22 mouse cellular contexts compared by ENCODE assay signal in genomic region chr13:26350510-26350909, GRCm38 (mm10).
DNase-seq lines count a peak whose midpoint lies in the region; ATAC-seq lines count a peak whose summit lies in the region.
"Had no signal": no experiment of that assay in that cellular context is flagged by ENCODE, and none has a peak within 500 bp of the region (broad histone marks: within the 10 kb centered on the region; RNA-seq: fewer than 3 reads in every experiment).

No protein-coding gene starts in this region.

- DNase-seq in heart, adult 11 months = peak; percentile 71
- DNase-seq in lung, postnatal 14 days = peak; percentile 34
- DNase-seq in adipocyte (ENCODE audit: low spot score) = no peak
- DNase-seq in kidney, postnatal 25 days = no peak
- DNase-seq in gastrocnemius, adult 18-20 months (ENCODE audit: low spot score) = no peak
- DNase-seq: adrenal gland, adult 2 months; adrenal gland, postnatal 25 days; cerebellum, adult 18-20 months; cerebellum, adult 9-11 months; forebrain, postnatal 0 days; gastrocnemius, adult 2 months; gastrocnemius, postnatal 25 days; heart, postnatal 10 days; heart, postnatal 4 days had no signal

- H3K27me3 ChIP-seq in heart, embryonic 11.5 days (ENCODE audit: control insufficient read depth, insufficient read depth, low read length) = no peaks in the 10 kb centered on the region
- no peaks in the 10 kb centered on the region for H3K27me3 ChIP-seq in lung, embryonic 15.5 days
- H3K27me3 ChIP-seq: forebrain, embryonic 13.5 days; hindbrain, embryonic 13.5 days; Patski had no signal

- no peak overlapping the region for H3K4me2 ChIP-seq in heart, embryonic 11.5 days
- H3K4me2 ChIP-seq in lung, embryonic 15.5 days = no peak overlapping the region
- H3K4me2 ChIP-seq: forebrain, embryonic 13.5 days; hindbrain, embryonic 13.5 days had no signal

- no peaks in the 10 kb centered on the region for H3K4me1 ChIP-seq in heart, embryonic 11.5 days (ENCODE audit: control insufficient read depth, insufficient read depth, low read length)
- no peaks in the 10 kb centered on the region for H3K4me1 ChIP-seq in lung, embryonic 15.5 days
- H3K4me1 ChIP-seq: embryonic facial prominence, embryonic 10.5 days; forebrain, embryonic 13.5 days; hindbrain, embryonic 13.5 days had no signal

- no peak overlapping the region for H3K9ac ChIP-seq in heart, embryonic 11.5 days (ENCODE audit: low read depth, low read length)
- H3K9ac ChIP-seq in lung, embryonic 15.5 days = no peak overlapping the region
- H3K9ac ChIP-seq: forebrain, embryonic 13.5 days; forebrain, postnatal 0 days; hindbrain, embryonic 13.5 days had no signal

- no peaks in the 10 kb centered on the region for H3K36me3 ChIP-seq in heart, embryonic 11.5 days (ENCODE audit: control insufficient read depth, insufficient read depth, low read length)
- H3K36me3 ChIP-seq in lung, embryonic 15.5 days = no peaks in the 10 kb centered on the region
- H3K36me3 ChIP-seq: embryonic facial prominence, embryonic 10.5 days; hindbrain, embryonic 13.5 days had no signal

- no peaks in the 10 kb centered on the region for H3K9me3 ChIP-seq in heart, embryonic 11.5 days (replicated peaks; ENCODE audit: control insufficient read depth, low read length)
- no peaks in the 10 kb centered on the region for H3K9me3 ChIP-seq in lung, embryonic 15.5 days
- H3K9me3 ChIP-seq: embryonic facial prominence, embryonic 10.5 days; forebrain, embryonic 13.5 days; hindbrain, embryonic 13.5 days had no signal

- ATAC-seq in heart, embryonic 11.5 days (replicated peaks; ENCODE audit: insufficient number of reproducible peaks, low FRiP score, low TSS enrichment) = no peak
- ATAC-seq in lung, embryonic 15.5 days (ENCODE audit: borderline replicate concordance, extremely low read depth, low FRiP score, low TSS enrichment) = peak; percentile 35; the same call in 1 of the 2 replicates
- ATAC-seq: activated CD4-positive, CD25-positive, alpha-beta regulatory T cell, adult 4 months; forebrain, embryonic 13.5 days; forebrain, postnatal 0 days; hindbrain, postnatal 0 days; Patski had no signal

- no peak overlapping the region for H3K27ac ChIP-seq in heart, embryonic 11.5 days (ENCODE audit: low read depth, low read length)
- no peak overlapping the region for H3K27ac ChIP-seq in lung, embryonic 15.5 days
- H3K27ac ChIP-seq: embryonic facial prominence, embryonic 10.5 days; forebrain, embryonic 13.5 days; gastrocnemius, adult 2 months; hindbrain, embryonic 13.5 days; hindbrain, postnatal 0 days had no signal

- H3K4me3 ChIP-seq in heart, embryonic 11.5 days (ENCODE audit: low read depth, low read length) = no peak overlapping the region
- H3K4me3 ChIP-seq in lung, embryonic 15.5 days = no peak overlapping the region
- H3K4me3 ChIP-seq: embryonic facial prominence, embryonic 10.5 days; forebrain, embryonic 13.5 days; gastrocnemius, adult 2 months; hindbrain, embryonic 13.5 days had no signal

- WGBS in heart, embryonic 11.5 days (ENCODE audit: insufficient replicate concordance) = 67% methylated on average over 3 of the region's 3 CpGs
- WGBS in lung, embryonic 15.5 days = 39% methylated on average over 3 of the region's 3 CpGs

Comparison
In these comparisons a context has a peak if more than half of its experiments do, and no peak if none do; other contexts are left out.
1. DNase-seq: peak in heart, adult 11 months (single experiment) and lung, postnatal 14 days (single experiment); none in adipocyte (single experiment), kidney, postnatal 25 days (0 of 2) and gastrocnemius, adult 18-20 months (single experiment).